Mouse (Mus musculus): ENCODE results near the gene S100a5. TPM values are rescaled to one million over a fixed set of nuclear protein-coding genes. Genes with fewer than 3 reads are reported as not detected.

The S100a5 gene
- total RNA-seq (2021), result 1 to 10 TPM in 1 of 2 experiments, not detected in 1; 1.5 TPM
- long read RNA-seq, result 0 reads

DNA sequence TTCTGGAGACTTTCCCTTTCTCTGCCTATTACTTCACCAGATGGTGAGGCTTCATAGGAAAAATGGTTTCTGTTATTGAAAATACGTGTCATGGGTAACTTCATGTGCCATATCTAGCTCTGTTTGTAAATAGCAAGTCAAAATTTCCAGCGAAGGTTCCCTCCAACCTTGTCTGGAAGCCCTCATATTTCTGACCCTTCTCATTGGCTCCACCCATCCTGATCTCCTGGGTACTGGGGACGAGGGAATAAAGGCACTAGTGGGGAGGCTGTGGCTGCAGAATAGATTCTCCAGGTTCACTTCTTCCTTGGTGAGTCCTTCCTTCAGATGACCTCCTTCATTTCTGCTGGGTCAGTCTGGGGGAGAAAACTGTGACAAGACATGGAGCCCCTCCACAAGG is at the start of gene S100a5:
Gene S100a5 (plus strand): TSS at position 301 of the 400 bp plus-strand sequence.
- DNase-seq (ENCODE audit: low spot score in 2 of 2), result no peak

- no peak for DNase-seq (ENCODE audit: low spot score in 2 of 2)
These were observed 48.2 kb upstream of the S100a5 start, which contains the start of gene S100a3 for GRCm38 (mm10) chr3:90560008-90560628. S100a3 (plus strand) TSS chr3:90560578.

GRCm38 (mm10) chr3:90574691-90575090 is 33.6 kb upstream of the S100a5 start:
- no peak for DNase-seq (ENCODE audit: low spot score in 2 of 2)

GRCm38 (mm10) chr3:90575320-90575719 is 33.0 kb upstream of the S100a5 start:
- DNase-seq (ENCODE audit: low spot score in 2 of 2), result no peak

GRCm38 (mm10) chr3:90576351-90577001 is 31.8 kb upstream of the S100a5 start:
- no peak for DNase-seq (ENCODE audit: low spot score in 2 of 2)

DNA sequence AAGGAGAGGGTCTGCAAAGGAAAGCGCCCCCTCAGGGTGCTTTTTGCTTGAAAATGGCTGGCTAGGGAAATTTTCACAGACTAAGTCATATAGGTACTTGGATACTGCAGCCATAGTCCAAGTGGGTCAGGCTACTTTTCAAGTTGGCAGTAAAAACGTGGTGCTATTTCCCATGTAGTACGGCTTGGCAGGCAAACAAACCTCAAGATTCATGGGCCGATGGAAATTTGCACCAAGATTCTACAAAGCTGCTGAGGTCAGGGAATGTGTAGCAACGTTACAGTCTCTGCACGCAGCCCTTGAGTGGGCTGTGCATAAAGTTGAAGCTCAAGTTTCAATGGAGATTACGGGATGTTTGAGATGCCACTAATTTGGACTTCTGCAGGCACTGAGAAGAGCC is 28.9 kb upstream of the S100a5 start:
- no peak for DNase-seq (ENCODE audit: low spot score in 2 of 2)

DNA sequence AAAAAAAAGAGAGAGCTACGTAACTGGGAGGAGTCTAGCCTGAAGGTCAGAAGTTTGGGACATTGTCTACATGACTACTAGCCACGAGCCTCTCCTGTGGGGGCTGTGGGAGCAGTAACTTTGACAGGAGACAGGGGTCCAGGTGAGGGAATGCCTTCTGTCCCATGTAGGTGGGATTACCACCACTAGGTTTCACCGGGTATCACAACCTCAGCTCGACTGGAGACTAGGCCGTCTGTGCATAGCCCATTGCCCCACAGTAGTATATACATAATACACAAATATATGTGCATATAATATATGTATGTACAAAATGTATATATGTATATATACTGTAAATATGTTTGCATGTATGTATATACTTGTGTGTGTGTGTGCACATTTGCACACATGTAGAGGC is 27.2 kb upstream of the S100a5 start:
- DNase-seq (ENCODE audit: low spot score in 2 of 2), result no peak

DNA sequence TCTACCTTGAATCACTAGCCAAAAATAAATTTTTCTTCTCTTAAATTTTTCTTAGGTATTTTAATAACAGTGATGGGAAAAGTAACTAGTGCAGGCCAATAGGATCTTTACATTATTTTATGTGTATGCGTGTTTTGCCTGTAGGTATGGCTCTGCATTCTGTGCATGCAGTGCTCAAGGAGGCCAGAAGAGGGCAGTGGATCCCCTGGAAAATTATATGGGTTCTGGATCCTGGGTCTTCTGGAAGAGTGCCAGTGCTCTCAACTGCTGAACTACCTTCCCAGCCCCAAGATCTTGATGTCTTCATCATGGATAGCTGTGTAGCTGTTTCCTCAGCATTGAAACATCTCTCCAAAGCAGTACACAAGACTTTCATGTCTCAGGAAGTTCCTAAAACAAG is 26.2 kb upstream of the S100a5 start:
- DNase-seq (ENCODE audit: low spot score in 2 of 2), result no peak

- no peak for DNase-seq (ENCODE audit: low spot score in 2 of 2)
These were observed 25.8 kb upstream of the S100a5 start for GRCm38 (mm10) chr3:90582556-90582955.

DNA sequence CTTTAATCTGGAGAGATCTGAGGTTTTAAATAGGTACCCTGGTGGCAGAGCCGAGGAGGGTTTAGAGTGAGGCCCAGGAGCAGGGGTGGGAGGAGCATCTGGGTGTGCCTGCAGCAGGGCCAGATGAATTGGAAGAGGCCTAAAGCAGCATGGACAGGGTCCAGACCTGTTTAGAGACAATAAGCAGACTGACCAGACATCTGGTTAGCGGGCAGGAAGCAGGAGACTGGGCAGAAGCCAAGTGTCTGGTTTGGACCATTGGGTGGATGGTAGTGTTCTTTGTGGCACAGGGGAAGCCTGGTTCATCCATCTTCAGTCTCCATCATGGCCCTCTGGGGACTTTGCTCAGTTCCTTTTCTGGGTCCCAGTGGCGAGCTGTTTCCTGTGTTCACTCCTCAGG is 24.4 kb upstream of the S100a5 start:
- DNase-seq (ENCODE audit: low spot score in 2 of 2), result no peak

DNA sequence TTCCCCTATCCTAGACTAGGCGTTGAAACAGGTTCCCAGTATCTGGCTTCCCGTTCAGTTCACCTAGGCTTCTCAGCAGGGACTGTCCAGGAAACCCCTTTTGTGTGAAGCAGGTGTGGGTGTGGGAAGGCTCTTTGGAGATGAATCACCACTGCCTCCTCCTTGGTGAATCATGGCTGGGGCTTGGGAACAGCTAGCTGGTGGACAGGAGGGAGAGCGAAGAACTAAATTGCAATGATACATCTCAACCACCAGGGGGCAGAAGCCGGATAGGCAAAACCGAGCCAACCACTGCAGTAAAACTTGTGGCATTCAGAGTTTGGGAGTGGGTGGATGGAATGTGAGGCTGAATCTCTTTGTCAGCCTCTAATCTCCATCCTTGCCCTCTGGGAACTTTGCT is 22.7 kb upstream of the S100a5 start:
- DNase-seq (ENCODE audit: low spot score in 2 of 2), result peak; percentile 66 to 70

GRCm38 (mm10) chr3:90586016-90586643 is 22.2 kb upstream of the S100a5 start:
- DNase-seq (ENCODE audit: low spot score in 2 of 2), result no peak

GRCm38 (mm10) chr3:90586906-90587305 is 21.4 kb upstream of the S100a5 start:
- no peak for DNase-seq (ENCODE audit: low spot score in 2 of 2)

DNA sequence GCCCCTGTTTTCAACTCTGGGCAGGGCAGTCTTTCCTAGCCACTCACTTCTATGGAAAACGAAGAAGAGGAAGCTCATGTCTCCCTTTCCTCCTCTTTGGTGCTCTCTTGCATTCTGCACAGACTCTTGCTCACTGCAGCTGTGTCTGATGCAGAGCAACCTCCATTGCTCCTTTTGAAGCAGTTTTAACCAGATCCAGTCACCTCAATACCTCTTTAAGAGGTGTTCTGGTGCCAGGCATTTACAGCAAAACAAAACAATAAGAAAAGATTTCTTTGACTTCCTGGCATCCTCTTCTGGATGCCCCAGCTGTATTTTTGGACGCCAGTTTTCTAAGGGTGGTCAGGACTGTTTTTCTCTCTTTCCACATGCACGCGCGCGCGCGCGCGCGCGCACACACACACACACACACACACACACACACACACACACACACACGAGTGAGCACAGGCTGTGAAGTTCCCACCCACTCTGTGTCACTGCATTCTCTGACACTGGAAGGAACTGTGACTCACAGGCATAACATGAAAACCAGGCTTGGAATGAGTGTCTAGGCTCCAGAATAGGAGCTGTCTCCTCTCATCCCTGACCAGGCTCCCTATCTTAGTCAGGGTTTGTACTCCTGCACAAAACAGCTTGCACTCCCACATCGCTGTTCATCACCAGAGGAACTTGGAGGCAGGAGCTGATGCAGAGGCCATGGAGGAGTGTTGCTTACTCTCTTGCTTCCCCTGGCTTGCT is 20.8 kb upstream of the S100a5 start:
- DNase-seq (ENCODE audit: low spot score in 2 of 2), result peak; percentile 35 to 55

- no peak for DNase-seq (ENCODE audit: low spot score in 2 of 2)
These were observed 18.9 kb upstream of the S100a5 start for GRCm38 (mm10) chr3:90589390-90589789.

DNA sequence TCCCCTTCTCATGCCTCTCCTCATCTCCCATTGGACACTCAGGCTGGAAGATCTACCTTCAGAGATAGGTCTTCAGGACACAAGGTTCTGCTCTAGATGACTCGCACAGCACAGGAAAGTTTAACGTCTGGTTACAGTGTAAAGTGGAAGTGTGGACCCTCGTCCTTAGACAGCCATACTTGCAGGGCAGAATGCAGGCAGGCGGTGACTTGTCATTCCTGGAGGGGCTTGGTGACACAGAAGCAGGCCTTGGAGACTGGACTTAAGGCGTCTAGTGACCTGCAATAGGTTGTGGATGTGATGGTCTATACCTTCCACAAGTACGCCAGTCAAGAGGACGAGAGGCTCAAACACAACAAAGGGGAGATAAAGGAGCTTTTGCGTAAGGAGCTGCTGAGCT is 18.4 kb upstream of the S100a5 start, which contains the start of gene S100a2:
Gene S100a2 (plus strand): TSS at position 301 of the 400 bp plus-strand sequence.
- DNase-seq (ENCODE audit: low spot score in 2 of 2), result no peak

GRCm38 (mm10) chr3:90594466-90594865 is 13.9 kb upstream of the S100a5 start:
- DNase-seq (ENCODE audit: low spot score in 2 of 2), result no peak

- no peak for DNase-seq (ENCODE audit: low spot score in 2 of 2)
These were observed 12.8 kb upstream of the S100a5 start for GRCm38 (mm10) chr3:90595556-90595955.

GRCm38 (mm10) chr3:90596810-90597209 is 11.5 kb upstream of the S100a5 start:
- no peak for DNase-seq (ENCODE audit: low spot score in 2 of 2)

GRCm38 (mm10) chr3:90597736-90598135 is 10.6 kb upstream of the S100a5 start:
- no peak for DNase-seq (ENCODE audit: low spot score in 2 of 2)

DNA sequence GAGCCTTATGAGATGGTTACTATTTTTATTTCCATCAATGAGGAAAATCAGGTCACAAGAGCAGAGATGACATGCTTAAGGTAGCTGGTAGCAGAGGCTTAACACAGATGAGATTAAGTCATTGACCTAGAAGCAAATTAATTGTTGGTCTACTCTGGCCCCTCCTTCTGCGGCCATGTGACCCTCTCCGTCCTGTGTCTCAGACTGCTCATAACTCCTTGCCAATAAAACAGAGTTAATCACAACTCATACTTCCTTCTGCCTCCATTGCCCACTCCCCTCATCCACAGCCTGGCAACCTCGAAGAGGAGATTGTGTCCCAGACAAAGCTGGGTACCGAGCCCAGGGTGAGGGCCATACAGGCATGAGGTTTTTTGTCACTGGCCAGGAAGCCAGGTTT is 10.1 kb upstream of the S100a5 start:
- DNase-seq (ENCODE audit: low spot score in 2 of 2), result no peak

GRCm38 (mm10) chr3:90599401-90599800 is 8.9 kb upstream of the S100a5 start:
- DNase-seq (ENCODE audit: low spot score in 2 of 2), result no peak

Measured in layer of hippocampus, adult 18-20 months (tissue).